Mouse (Mus musculus) heart, adult 8-10 months (tissue): Measurements from ENCODE around the gene Acvr2b. TPM values are rescaled to one million over a fixed set of nuclear protein-coding genes. Genes with fewer than 3 reads are reported as not detected.
A peak's percentile ranks its signal among the peaks of the same experiment; 100 is the strongest.
"Not testable (repeated sequence)": the region's sequence is repeated elsewhere in the genome, so short reads cannot be mapped to it uniquely, and the experiment has no call there.

ENCODE experiments used
- DNase-seq: peaks from one replicate; pipeline ENCODE4 v3.0.0; 2022; ENCODE audit warnings: low spot score
- total RNA-seq, 4 experiments: library from RNA; stranded (reverse); gene quantifications; 2 replicates each; pipeline ENCODE4 v1.2.4; 2022

The Acvr2b gene
- total RNA-seq = 1 to 10 TPM; 3.5 to 7.6 (median 5.4) TPM

GRCm38 (mm10) chr9:119401801-119402214 lies at the start of gene Acvr2b:
Gene Acvr2b, plus strand, starts transcription at chr9:119402118.
- peak; percentile 89 for DNase-seq

- no peak for DNase-seq
Measured at GRCm38 (mm10) chr9:119353926-119354325, 48.0 kb upstream of the Acvr2b start.

GRCm38 (mm10) chr9:119355943-119356342 lies 46.0 kb upstream of the Acvr2b start:
- no peak for DNase-seq

DNA sequence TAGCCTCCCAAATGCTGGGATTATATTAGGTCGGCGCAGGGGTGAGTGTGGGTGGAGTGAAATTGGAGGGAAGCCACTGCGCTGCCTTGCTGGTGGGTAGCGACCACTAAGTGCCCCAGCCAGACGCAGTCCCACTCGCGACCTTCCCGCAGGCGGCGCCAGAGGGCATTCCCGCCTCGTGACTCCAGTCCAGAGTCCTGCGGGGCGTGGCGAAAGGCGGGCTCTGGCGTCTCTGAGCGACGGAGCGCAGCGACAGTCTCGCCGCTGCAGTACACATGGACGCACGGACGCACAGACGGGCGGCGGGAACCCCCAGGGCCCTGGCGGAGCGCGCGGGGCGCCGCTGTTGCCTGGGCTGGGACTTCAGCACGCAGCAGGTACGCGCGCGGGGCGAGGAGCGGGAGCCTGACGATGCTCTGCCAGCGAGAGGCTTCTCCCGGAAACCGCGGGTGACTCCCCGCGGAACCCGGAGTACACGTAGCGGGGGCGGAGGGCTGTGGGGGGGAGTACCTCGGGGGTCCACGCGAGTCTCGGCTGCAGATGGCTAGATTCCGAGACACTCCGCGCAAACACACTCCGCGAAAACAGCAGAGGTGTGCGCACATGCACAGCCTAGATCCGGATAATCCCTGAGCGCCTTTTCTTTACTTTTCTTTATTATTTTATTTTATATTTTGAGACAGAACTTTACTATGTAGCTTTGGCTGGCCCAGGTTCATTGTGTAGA lies 44.4 kb upstream of the Acvr2b start, which contains the start of gene Xylb:
Gene Xylb (plus strand): TSS at position 51 of the 727 bp plus-strand sequence.
- DNase-seq = peak; percentile 88

DNA sequence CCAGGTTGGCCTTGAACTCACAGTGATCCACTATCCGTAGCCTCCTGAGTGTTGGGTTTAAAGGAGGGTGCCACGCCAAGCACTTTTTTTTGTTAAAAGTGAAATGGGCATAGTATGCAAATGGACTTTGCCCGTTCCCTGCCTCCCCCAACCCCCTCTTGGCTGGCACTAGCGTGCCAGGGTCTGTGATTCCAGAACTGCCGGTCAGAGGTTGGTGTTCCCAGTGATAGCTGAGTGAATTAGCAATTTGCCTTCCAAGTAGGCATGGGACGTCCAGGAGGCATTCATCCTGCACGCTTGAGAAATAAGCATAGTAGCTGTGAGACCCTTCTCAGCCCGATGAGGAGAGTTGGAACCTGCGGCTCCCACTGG lies 43.9 kb upstream of the Acvr2b start:
- no peak for DNase-seq

DNA sequence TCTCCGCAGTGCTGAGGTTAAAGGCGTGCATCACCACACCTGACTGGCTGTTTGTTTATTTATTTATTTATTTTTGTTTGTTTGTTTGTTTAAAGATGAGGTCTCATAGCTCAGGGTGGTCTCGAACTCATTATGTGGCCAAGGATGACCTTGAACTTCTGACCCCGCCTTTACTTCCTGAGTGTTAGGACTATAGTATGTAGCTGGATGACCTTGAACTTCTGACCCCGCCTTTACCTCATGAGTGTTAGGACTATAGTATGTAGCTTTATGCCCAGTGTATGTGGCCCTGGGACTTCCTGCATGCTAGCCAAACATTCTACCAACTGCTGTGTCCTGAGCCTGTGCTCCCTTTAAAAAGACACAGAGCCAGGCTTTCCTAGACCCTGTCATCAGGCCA lies 40.5 kb upstream of the Acvr2b start:
- DNase-seq = no peak

DNA sequence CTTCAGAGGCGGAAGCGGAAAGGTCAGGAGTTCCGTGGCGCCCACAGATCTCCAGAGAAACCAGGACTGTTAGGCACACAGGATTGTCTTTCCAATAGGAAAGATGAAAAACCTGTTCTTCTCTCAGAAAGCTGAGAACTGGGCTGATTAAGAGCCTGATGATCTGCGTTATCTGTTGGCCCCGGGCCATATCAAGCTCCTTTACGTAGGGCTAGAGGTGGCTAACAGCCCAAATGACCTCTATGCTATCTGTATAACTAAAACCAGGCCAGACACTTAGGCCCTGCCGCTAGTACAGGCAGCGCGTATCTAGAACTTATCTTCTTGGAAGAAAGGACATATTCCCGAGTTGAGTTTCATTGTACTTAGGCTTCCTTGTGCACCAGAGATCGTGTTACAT lies 38.7 kb upstream of the Acvr2b start:
- no peak for DNase-seq

DNA sequence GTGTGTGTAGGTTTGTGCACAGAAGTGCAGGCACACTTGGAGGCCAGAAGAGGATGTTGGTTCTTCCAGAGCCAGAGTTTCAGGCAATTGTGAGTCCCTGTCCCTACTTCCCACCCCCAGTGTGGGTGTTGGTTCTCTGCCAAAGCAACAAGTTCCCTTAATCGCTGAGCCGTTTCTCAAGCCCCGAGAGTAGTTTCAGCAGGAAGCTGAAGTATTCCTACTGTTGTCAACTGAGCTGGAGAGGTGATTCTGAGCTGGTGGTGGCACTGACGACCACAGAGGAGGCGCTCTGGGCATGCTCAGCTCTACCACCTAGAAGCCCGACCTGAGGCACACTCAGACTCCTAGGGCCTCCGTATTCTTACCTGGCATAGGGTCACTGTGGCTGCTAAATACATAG lies 36.6 kb upstream of the Acvr2b start, which contains the start of gene Slc22a14:
Gene Slc22a14 (minus strand): TSS at position 270 of the 400 bp plus-strand sequence.
- no peak for DNase-seq

- no peak for DNase-seq
Measured at GRCm38 (mm10) chr9:119368367-119368766, 33.6 kb upstream of the Acvr2b start.

- not testable (repeated sequence) for DNase-seq
Measured at GRCm38 (mm10) chr9:119370770-119371169, 31.1 kb upstream of the Acvr2b start.

GRCm38 (mm10) chr9:119371251-119371650 lies 30.7 kb upstream of the Acvr2b start:
- no peak for DNase-seq

GRCm38 (mm10) chr9:119375008-119375407 lies 26.9 kb upstream of the Acvr2b start:
- no peak for DNase-seq

DNA sequence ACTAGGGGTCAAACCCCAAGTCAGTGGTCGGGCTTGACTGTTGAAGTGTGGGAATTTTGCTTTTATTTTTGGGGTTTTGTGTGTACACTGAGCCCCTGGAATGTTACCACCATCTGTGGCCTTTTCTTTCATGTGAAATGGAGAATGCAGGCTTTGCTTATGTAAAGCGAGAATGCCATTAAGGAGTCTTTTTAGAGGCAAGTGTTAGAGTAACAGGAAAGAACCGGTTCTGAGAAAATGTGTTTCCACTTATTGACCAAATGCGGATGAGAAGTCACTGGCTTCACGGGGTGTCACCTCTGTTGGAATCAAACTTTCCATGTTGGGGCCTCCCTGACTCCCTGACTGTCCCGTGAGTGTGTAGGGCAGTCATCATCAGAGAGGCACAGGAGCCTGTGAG lies 26.4 kb upstream of the Acvr2b start:
- DNase-seq = no peak

GRCm38 (mm10) chr9:119378231-119378630 lies 23.7 kb upstream of the Acvr2b start:
- DNase-seq = no peak

DNA sequence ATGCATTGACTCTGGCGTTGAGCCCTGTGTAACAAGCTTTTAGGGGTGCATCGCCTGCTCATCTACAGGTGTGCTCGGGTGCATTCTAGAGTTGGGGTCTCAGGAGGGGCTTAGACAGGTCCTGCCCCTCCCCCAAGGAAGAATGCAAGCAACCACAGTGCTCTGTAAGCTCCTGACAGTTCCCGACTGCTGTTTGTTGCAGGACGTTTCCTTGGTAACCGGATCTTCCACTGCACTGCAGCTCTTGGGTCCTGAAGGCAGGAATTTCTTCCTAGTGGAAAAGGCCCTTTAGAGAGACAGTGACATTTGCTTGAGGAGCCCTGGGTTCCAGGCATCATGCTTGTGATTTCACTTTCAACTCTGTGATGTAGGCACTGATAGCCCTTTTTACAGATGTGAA lies 19.3 kb upstream of the Acvr2b start:
- no peak for DNase-seq

GRCm38 (mm10) chr9:119388956-119389355 lies 13.0 kb upstream of the Acvr2b start:
- DNase-seq = no peak

- no peak for DNase-seq
Measured at GRCm38 (mm10) chr9:119390214-119390613, 11.7 kb upstream of the Acvr2b start.

GRCm38 (mm10) chr9:119394808-119395207 lies 7.1 kb upstream of the Acvr2b start:
- no peak for DNase-seq

DNA sequence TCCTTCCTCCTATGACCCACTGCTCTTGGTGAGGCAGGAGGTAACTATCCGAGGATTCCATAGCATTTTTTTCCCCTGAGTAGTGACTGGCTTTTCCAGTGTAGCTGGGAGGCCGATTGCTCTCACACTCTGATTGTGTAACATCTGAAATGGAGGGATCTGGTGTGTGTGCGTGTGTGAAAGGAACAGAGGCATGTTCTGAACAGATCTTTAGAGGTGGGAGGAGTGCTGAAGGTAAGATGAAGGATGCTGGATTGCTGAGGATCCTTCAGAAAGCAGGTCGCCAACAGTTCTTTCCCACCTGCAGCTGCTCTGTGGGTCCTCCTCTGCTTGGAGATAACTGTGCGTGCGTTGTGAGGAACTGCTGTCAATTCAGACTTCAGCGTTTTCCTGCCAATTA lies 567 bp upstream of the Acvr2b start:
- peak; percentile 16 for DNase-seq

DNA sequence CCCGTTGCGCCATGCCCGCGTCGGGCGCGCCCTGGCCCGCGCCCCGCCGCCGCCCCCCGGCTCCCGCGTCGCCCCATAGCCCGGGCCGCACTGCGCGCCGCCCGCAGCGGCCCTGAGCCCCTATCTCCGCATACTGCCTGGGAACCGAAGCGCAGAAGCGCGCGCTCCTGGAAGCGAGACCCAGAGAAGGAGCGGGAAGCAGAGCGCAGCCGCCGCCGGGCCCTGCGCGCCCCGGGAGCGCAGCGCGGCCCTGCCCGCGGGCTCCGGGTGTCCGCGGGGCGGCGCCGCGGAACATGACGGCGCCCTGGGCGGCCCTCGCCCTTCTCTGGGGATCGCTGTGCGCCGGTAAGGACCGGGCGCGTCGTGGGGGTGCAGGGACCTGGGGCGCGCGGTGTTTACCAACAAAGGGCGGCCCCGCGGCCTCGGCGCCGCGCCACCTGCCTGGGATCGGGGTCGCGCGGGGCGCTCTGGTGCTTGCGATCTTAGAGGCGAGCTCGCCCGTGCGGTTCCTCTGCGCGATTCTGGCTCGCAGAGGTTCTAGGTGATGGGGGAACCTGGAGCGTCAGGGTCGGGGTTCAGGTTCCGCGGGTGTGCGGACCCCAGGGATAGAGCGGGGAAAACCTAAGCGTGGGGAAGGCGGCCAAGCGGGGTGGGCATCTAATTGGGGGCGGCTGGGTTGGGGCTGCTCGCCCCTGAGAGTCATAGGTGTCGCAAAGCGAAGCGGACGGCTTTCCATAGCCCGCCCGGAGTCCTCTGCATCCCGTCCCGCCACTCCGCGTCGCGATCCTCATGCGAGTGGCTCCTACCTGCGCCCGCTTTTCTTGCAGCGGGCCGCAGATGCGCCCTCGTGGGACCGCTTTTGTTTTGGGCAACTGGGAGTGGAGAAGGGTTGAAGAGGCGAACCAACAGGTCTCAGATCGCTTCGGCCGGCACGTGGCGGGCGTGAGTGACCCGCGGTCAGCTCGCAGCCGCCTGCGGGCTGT lies 626 bp downstream of the Acvr2b start:
- peak; percentile 24 for DNase-seq

- peak; percentile 16 for DNase-seq
Measured at GRCm38 (mm10) chr9:119403236-119403641, 1.3 kb downstream of the Acvr2b start.

DNA sequence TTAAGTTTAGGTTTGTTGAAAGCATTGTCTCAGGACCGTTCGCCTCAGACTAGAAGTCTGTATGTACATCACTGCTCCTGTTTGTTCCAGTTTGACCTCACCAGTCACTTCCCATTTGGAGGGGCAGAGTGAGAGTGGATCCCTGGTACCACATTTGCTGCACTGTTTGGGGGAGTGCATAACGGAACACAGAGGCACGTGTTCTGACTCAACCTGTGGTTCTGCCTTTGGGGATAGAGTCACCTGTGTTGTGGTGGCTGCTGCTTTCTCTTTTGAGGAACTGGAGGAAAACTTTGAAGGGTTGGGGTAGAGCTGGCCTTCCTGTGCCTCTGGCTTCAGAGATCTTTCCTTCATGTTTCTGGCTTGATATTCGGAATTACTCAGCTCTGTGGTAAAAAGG lies 2.2 kb downstream of the Acvr2b start:
- no peak for DNase-seq
